Mouse (Mus musculus): ENCODE data around the gene Gna11.

- TF ChIP-seq GATA1 (IDR thresholded peaks at IDR 0.05; ENCODE audit: borderline replicate concordance, low read length) (no peak), FLI1 (IDR thresholded peaks at IDR 0.05; ENCODE audit: low read length) (no peak)
Observed at GRCm38 (mm10) chr10:81544296-81545160, 462 bp downstream of the Gna11 start.

All from megakaryocyte, embryonic 14.5 days (primary cell).